Mouse (Mus musculus) bone marrow macrophage, adult 2 months (primary cell): ENCODE results near the gene Dnaaf5.

Source experiments
- CTCF ChIP-seq: IDR thresholded peaks from 2 replicates; pipeline ENCODE4 v1.5.1; 2012; ENCODE audit warnings: low read depth, mild to moderate bottlenecking, low read length, moderate library complexity
- POLR2A ChIP-seq: IDR thresholded peaks from 2 replicates; pipeline ENCODE4 v1.6.1; 2012; ENCODE audit warnings: mild to moderate bottlenecking, low read depth, low read length, borderline replicate concordance

GRCm38 (mm10) chr5:139203312-139203711, 53.3 kb downstream of the Dnaaf5 start:
- TF ChIP-seq CTCF (no peak), POLR2A (no peak)
